Mouse (Mus musculus): ENCODE measurements around the gene Thra. TPM values are rescaled to one million over a fixed set of nuclear protein-coding genes. Genes with fewer than 3 reads are reported as not detected.

Gene Thra
- polyA plus RNA-seq, 1 experiment from 2014 or later, result 46.8 TPM

GRCm38 (mm10) chr11:98797909-98798308 is 57.5 kb downstream of the Thra start:
- H3K4me2 ChIP-seq, result peak overlapping the region; percentile 85
- TF ChIP-seq CTCF (IDR thresholded peaks at IDR 0.05; ENCODE audit: low read depth), result no peak
- WGBS, result 40% methylated on average over 4 of the region's 4 CpGs
- DNase-seq (peak; percentile 43), ATAC-seq (ENCODE audit: insufficient read depth) (no peak)
- H3K9me3 ChIP-seq (ENCODE audit: low read depth, low read length), result no peaks in the 10 kb centered on the region
- no peaks in the 10 kb centered on the region for H3K27me3 ChIP-seq (ENCODE audit: insufficient read depth, low read length)
- peaks cover 57% of the 10 kb centered on the region for H3K36me3 ChIP-seq (ENCODE audit: insufficient read depth)
- H3K27ac ChIP-seq (ENCODE audit: low read depth), result peak overlapping the region; percentile 58; the same call in 1 of the 2 replicates
- H3K9ac ChIP-seq, result peak overlapping the region; percentile 99
- H3K4me3 ChIP-seq (ENCODE audit: low read depth, low read length), result peak overlapping the region; percentile 100
- H3K4me1 ChIP-seq (ENCODE audit: insufficient read depth), result peaks cover 17% of the 10 kb centered on the region

- no peak for DNase-seq
- WGBS, result 90% methylated on average over 5 of the region's 5 CpGs
- Histone ChIP-seq H3K9ac (no peak within 1 kb of the TSS), H3K36me3 (ENCODE audit: insufficient read depth) (peaks cover 86% of the 10 kb centered on the region), H3K9me3 (ENCODE audit: low read depth, low read length) (no peaks in the 10 kb centered on the region), H3K4me1 (ENCODE audit: insufficient read depth) (peaks cover 3% of the 10 kb centered on the region; the same call in 1 of the 2 replicates), H3K4me2 (no peak within 1 kb of the TSS), H3K27me3 (ENCODE audit: insufficient read depth, low read length) (no peaks in the 10 kb centered on the region), H3K4me3 (ENCODE audit: low read depth, low read length) (no peak within 1 kb of the TSS), H3K27ac (ENCODE audit: low read depth) (no peak within 1 kb of the TSS)
- TF ChIP-seq CTCF (IDR thresholded peaks at IDR 0.05; ENCODE audit: low read depth), result no peak
- ATAC-seq (ENCODE audit: insufficient read depth), result no peak
These were observed 64.2 kb downstream of the Thra start, which contains the start of gene Casc3 for GRCm38 (mm10) chr11:98804605-98805004. Gene Casc3 (plus strand): TSS chr11:98804905.

DNA sequence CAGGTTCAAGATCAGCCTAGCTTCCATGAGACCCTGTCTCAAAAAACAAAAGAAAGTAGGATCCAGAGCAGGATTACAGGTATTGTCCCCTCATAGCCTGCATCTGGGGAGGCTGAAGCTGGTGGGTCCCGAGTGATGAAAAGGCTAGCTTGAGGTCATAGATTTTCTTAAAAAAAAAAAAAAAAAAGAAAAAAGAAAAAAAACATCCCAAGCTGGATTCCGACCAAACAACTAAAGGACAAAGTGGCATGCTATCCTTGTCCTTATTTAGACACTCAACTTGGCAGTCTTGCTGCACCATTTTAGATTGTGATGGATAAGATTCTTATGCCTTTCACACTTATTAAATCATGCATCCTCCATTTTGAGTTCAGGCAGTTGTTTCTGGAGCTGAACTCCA is 68.0 kb downstream of the Thra start:
- ATAC-seq (ENCODE audit: insufficient read depth) (no peak), DNase-seq (no peak)
- WGBS, result 63% methylated on average over 2 of the region's 2 CpGs
- peak overlapping the region; percentile 96; the same call in 1 of the 2 replicates for H3K27ac ChIP-seq (ENCODE audit: low read depth)
- H3K9me3 ChIP-seq (ENCODE audit: low read depth, low read length), result no peaks in the 10 kb centered on the region
- no peaks in the 10 kb centered on the region for H3K27me3 ChIP-seq (ENCODE audit: insufficient read depth, low read length)
- peak overlapping the region; percentile 84; the same call in 1 of the 2 replicates for H3K4me3 ChIP-seq (ENCODE audit: low read depth, low read length)
- H3K9ac ChIP-seq, result 0 out of 2 replicates have a peak overlapping the region, but pooled peaks have one; percentile 89
- peaks cover 67% of the 10 kb centered on the region for H3K36me3 ChIP-seq (ENCODE audit: insufficient read depth)
- H3K4me1 ChIP-seq (ENCODE audit: insufficient read depth), result peaks cover 9% of the 10 kb centered on the region
- TF ChIP-seq CTCF (IDR thresholded peaks at IDR 0.05; ENCODE audit: low read depth), result no peak
- peak overlapping the region; percentile 72 for H3K4me2 ChIP-seq

- DNase-seq (peak; percentile 100), ATAC-seq (ENCODE audit: insufficient read depth) (peak; percentile 98)
- Histone ChIP-seq H3K9me3 (ENCODE audit: low read depth, low read length) (no peaks in the 10 kb centered on the region), H3K4me1 (ENCODE audit: insufficient read depth) (peaks cover 9% of the 10 kb centered on the region), H3K4me3 (ENCODE audit: low read depth, low read length) (peak overlapping the region; percentile 84), H3K27ac (ENCODE audit: low read depth) (peak overlapping the region; percentile 96), H3K9ac (peak overlapping the region; percentile 89), H3K36me3 (ENCODE audit: insufficient read depth) (peaks cover 66% of the 10 kb centered on the region), H3K27me3 (ENCODE audit: insufficient read depth, low read length) (no peaks in the 10 kb centered on the region), H3K4me2 (peak overlapping the region; percentile 72)
- TF ChIP-seq CTCF (IDR thresholded peaks at IDR 0.05; ENCODE audit: low read depth), result peak; percentile 52
- WGBS, result under 1% methylated on average over 81 of the region's 84 CpGs
These were observed 69.2 kb downstream of the Thra start for GRCm38 (mm10) chr11:98809457-98810290.

- peaks cover 65% of the 10 kb centered on the region for H3K36me3 ChIP-seq (ENCODE audit: insufficient read depth)
- 29% methylated on average over 7 of the region's 7 CpGs for WGBS
- H3K9me3 ChIP-seq (ENCODE audit: low read depth, low read length), result no peaks in the 10 kb centered on the region
These were observed 70.2 kb downstream of the Thra start for GRCm38 (mm10) chr11:98810686-98811085.

DNA sequence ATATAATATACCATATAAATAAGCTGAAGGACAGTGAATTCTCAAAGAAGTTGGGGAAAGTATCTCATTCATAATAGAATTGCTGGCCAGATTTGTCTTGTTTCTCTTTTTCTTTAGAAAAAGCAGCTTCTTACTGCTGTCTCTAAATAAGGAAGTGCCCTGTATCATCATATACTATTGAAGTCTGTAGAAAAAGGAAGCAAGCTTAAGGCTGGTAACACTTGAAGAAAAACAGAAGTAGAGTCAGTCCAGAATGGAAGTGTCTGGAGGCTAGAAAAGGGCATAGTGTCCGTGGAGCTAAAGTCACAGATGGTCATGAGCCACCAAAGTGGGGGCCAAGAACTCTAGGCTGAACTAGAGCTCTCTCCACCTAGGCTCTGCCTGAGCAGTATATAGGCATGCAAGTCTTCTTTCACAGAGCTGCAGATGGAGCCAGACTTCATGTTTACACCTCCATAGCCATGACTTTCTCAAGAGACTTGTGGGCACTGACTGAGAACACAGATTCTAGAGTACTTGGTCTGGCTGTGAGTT is 76.3 kb downstream of the Thra start:
- WGBS, result 92% methylated on average over 1 of the region's 1 CpGs
- Histone ChIP-seq H3K4me1 (ENCODE audit: insufficient read depth) (no peaks in the 10 kb centered on the region), H3K4me3 (ENCODE audit: low read depth, low read length) (no peak overlapping the region), H3K27ac (ENCODE audit: low read depth) (no peak overlapping the region), H3K9ac (no peak overlapping the region), H3K4me2 (no peak overlapping the region), H3K36me3 (ENCODE audit: insufficient read depth) (peaks cover 95% of the 10 kb centered on the region), H3K9me3 (ENCODE audit: low read depth, low read length) (no peaks in the 10 kb centered on the region), H3K27me3 (ENCODE audit: insufficient read depth, low read length) (no peaks in the 10 kb centered on the region)
- no peak for DNase-seq
- ATAC-seq (ENCODE audit: insufficient read depth), result no peak
- no peak for TF ChIP-seq CTCF (IDR thresholded peaks at IDR 0.05; ENCODE audit: low read depth)

More at GRCm38 (mm10) chr11:98810686-98811085, 70.2 kb downstream of the Thra start:
- Histone ChIP-seq H3K4me1 (ENCODE audit: insufficient read depth) (peaks cover 9% of the 10 kb centered on the region), H3K27me3 (ENCODE audit: insufficient read depth, low read length) (no peaks in the 10 kb centered on the region), H3K4me2 (peak overlapping the region; percentile 72), H3K27ac (ENCODE audit: low read depth) (peak overlapping the region; percentile 96; the same call in 1 of the 2 replicates), H3K9ac (peak overlapping the region; percentile 89), H3K4me3 (ENCODE audit: low read depth, low read length) (peak overlapping the region; percentile 84)
- no peak for TF ChIP-seq CTCF (IDR thresholded peaks at IDR 0.05; ENCODE audit: low read depth)
- ATAC-seq (ENCODE audit: insufficient read depth) (no peak), DNase-seq (peak; percentile 72)

Other genes starting within 250 kb of the Thra start
- gene Ikzf3, start 194.6 kb upstream of the Thra start, polyA plus RNA-seq (2014; fragmentation: Nextera tagmentation; extraction: Ambion mirVana), result 0.14 and 0.32 TPM in 2 replicates
- 0.57 TPM in 1 of 2 replicates, not detected in the other for gene Zpbp2, start 189.5 kb upstream of the Thra start, polyA plus RNA-seq (2014; fragmentation: Nextera tagmentation; extraction: Ambion mirVana)
- gene Ormdl3, start 153.3 kb upstream of the Thra start, polyA plus RNA-seq (2014; fragmentation: Nextera tagmentation; extraction: Ambion mirVana), result 6.6 and 6.9 TPM in 2 replicates
- gene Lrrc3c, start 142.3 kb upstream of the Thra start, polyA plus RNA-seq (2014; fragmentation: Nextera tagmentation; extraction: Ambion mirVana), result not detected in 2 replicates
- 1.2 and 1.4 TPM in 2 replicates for gene Gm12355, start 115.0 kb upstream of the Thra start, polyA plus RNA-seq (2014; fragmentation: Nextera tagmentation; extraction: Ambion mirVana)
- gene Gsdma3, start 114.3 kb upstream of the Thra start, polyA plus RNA-seq (2014; fragmentation: Nextera tagmentation; extraction: Ambion mirVana), result not detected in 2 replicates
- not detected in 2 replicates for gene Gsdma2, start 93.9 kb upstream of the Thra start, polyA plus RNA-seq (2014; fragmentation: Nextera tagmentation; extraction: Ambion mirVana)
- not detected in 2 replicates for gene Gsdma, start 76.3 kb upstream of the Thra start, polyA plus RNA-seq (2014; fragmentation: Nextera tagmentation; extraction: Ambion mirVana)
- gene Psmd3, start 58.1 kb upstream of the Thra start, polyA plus RNA-seq (2014; fragmentation: Nextera tagmentation; extraction: Ambion mirVana), result 152 and 169 TPM in 2 replicates
- not detected in 2 replicates for gene Csf3, start 39.4 kb upstream of the Thra start, polyA plus RNA-seq (2014; fragmentation: Nextera tagmentation; extraction: Ambion mirVana)
- gene Med24, start 11.2 kb upstream of the Thra start, polyA plus RNA-seq (2014; fragmentation: Nextera tagmentation; extraction: Ambion mirVana), result 53.0 and 53.5 TPM in 2 replicates
- 1.4 and 1.7 TPM in 2 replicates for gene Nr1d1, start 34.7 kb downstream of the Thra start, polyA plus RNA-seq (2014; fragmentation: Nextera tagmentation; extraction: Ambion mirVana)
- 16.2 and 16.3 TPM in 2 replicates for gene Msl1, start 54.9 kb downstream of the Thra start, polyA plus RNA-seq (2014; fragmentation: Nextera tagmentation; extraction: Ambion mirVana)
- gene Casc3, start 64.3 kb downstream of the Thra start, polyA plus RNA-seq (2014; fragmentation: Nextera tagmentation; extraction: Ambion mirVana), result 41.0 and 42.8 TPM in 2 replicates
- 1.5 and 2.1 TPM in 2 replicates for gene Rapgefl1, start 96.1 kb downstream of the Thra start, polyA plus RNA-seq (2014; fragmentation: Nextera tagmentation; extraction: Ambion mirVana)
- 4.7 and 5.7 TPM in 2 replicates for gene Wipf2, start 123.0 kb downstream of the Thra start, polyA plus RNA-seq (2014; fragmentation: Nextera tagmentation; extraction: Ambion mirVana)
- 47.0 and 48.1 TPM in 2 replicates for gene Cdc6, start 167.2 kb downstream of the Thra start, polyA plus RNA-seq (2014; fragmentation: Nextera tagmentation; extraction: Ambion mirVana)
- gene Rara, start 187.2 kb downstream of the Thra start, polyA plus RNA-seq (2014; fragmentation: Nextera tagmentation; extraction: Ambion mirVana), result 43.2 and 45.3 TPM in 2 replicates
- 0.31 TPM in 1 of 2 replicates, not detected in the other for gene Gjd3, start 242.4 kb downstream of the Thra start, polyA plus RNA-seq (2014; fragmentation: Nextera tagmentation; extraction: Ambion mirVana)

Data from lung, embryonic 14.5 days (tissue).